Mouse (Mus musculus): ENCODE measurements at regions not wholly inside any gene's neighbourhood (a gene's known extent, or its start where the extent isn't known, plus 50 kb on each side); places are given as distances from the start of the nearest gene placed in this dataset.
"Not testable (repeated sequence)": the region's sequence is repeated elsewhere in the genome, so short reads cannot be mapped to it uniquely, and the experiment has no call there.

DNA sequence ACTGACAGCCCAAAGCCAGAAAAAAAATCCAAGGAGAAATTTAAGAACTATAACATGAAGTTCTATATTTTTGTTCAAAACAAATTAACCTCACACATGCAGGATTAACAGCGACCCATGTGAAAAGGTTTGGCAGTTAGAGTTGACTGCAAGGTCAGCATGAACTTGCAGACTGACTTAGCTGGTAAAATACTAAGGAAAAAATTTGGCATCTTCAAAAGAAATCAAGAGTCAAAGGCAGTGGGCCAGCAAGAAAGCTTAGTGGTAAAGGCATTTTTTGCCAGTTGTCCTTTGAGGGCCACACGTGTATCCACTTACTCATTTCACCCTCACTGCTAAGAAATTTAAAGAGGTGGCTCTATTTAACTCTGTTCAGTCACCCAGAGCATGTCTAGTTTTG is 440.2 kb upstream of the Hsf2 start:
- no peak for DNase-seq

GRCm38 (mm10) chr10:57046891-57047290 is 439.3 kb upstream of the Hsf2 start:
- DNase-seq = no peak

DNA sequence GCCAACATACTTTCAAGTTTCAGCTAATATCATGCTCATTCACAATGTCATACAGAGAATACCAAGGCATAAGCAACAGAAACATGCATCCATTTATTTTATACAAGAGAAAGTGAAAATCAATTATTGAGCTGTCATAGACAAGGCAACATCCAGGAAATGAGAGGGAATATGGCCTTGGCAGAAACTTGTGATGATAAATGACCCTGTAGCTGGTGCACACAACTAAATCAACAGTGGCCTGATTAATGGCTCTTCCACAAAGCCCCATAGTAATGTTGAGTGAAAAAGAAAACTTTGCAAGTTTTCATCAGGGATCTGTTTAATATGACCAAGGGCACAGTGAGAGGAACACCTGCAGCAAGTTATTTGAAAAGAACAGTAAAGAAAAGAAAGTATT is 438.5 kb upstream of the Hsf2 start:
- no peak for DNase-seq

DNA sequence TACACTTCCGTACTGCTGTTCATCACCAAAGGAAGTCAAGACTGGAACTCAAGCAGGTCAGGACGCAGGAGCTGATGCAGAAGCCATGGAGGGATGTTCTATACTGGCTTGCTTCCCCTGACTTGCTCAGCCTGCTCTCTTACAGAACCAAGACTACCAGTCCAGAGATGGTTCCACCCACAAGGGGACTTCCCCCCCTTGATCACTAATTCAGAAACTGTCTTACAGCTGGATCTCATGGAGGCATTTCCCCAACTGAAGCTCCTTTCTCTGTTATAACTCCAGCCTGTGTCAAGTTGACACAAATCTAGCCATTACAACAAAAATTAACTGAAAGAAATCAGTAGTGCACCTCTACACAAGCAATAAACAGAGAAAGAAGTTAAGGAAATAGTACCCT is 432.8 kb upstream of the Hsf2 start:
- DNase-seq = not testable (repeated sequence)

GRCm38 (mm10) chr10:57090131-57090530 is 396.1 kb upstream of the Hsf2 start:
- no peak for DNase-seq

- DNase-seq = no peak
Measured at GRCm38 (mm10) chr10:57095920-57096319, 390.3 kb upstream of the Hsf2 start.

DNA sequence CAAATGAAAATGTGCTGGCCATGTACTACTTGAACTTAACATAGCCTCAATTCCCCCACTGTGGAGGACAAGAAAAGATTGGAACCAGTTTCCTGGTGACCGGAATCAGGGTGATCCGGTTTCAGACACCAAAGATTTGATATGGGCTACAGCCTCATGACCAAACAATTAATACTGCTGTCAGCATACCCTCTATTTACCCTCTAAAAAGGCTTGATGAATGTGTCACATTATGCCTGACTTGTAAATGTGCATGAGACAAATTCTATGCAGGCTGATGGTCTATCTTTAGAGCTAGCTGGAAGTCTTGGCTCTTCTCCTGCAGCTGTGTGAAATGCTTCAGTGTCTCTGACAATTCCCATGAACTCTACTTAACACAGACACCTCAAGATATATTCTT is 372.8 kb upstream of the Hsf2 start:
- DNase-seq = no peak

DNA sequence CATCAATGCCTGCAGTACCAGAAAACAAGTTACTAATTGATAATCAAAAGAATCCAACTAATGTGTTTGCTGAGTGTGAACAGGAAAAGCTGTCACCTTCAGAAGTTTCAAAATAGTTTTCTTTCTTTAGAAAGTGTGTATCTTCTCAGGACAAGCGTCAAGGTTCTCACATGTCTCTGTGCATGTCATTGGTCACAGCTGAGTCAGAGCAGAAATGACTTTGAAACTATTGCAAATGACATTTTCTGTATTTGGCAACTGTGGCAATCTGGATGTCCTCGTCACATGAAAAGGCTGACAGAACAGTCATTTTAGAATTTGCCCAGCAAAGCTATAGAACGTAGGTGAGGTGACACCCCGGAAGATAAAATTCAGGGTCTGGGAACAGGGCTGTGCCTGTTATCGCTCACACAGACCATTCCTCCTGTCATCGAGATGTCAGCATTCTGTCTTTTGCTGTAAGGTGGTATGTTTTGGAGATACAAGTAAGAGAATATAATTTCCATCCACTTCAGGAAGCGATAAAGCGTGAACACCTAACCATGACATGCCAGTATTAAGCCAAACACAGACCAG is 371.4 kb upstream of the Hsf2 start:
- no peak for DNase-seq

GRCm38 (mm10) chr10:57121514-57121913 is 364.7 kb upstream of the Hsf2 start:
- no peak for DNase-seq

- DNase-seq = no peak
Measured at GRCm38 (mm10) chr10:57127185-57127584, 359.0 kb upstream of the Hsf2 start.

GRCm38 (mm10) chr10:57156426-57156825 is 329.8 kb upstream of the Hsf2 start:
- no peak for DNase-seq

DNA sequence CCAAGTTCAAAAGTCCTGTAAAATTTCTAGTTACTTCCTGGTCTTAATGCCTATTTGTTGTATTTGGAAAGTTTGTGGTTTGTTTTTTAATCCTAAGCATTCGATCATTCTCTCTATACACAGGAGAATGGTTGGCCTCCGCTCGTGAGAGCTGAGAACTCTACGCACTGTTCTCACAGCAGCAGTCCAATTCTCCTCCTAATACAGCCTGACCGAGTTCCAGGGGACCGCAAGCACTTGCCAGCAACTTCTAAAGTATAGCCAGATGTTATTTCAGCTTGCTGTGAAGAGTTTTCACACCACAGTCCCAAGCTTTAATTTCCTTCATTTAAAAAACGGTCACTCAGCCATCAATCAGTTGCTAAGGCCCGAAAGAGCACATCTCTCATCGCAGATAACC is 329.3 kb upstream of the Hsf2 start:
- no peak for DNase-seq

DNA sequence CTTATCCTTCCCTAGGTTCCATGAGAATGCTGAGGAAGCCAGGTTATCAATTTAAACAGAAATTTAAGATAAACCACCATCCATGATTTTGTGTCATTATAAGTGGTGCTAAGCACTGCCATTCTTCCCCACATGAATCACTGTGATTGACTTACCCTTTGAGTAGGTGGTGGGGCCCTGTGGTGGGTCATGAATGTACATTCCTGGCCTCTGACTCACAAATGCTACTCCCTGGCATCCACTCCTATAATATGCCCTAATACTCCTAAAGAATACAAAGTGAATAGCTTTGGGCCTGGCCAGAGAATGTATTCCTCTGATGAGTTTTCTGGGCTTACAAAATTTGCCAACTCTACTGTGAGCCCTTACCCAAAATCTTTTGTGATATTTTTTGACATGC is 325.6 kb upstream of the Hsf2 start:
- no peak for DNase-seq

- DNase-seq = no peak
Measured at GRCm38 (mm10) chr10:57163359-57163758, 322.8 kb upstream of the Hsf2 start.

- DNase-seq = peak; percentile 35 to 40
Measured at GRCm38 (mm10) chr10:57183560-57183959, 302.6 kb upstream of the Hsf2 start.

DNA sequence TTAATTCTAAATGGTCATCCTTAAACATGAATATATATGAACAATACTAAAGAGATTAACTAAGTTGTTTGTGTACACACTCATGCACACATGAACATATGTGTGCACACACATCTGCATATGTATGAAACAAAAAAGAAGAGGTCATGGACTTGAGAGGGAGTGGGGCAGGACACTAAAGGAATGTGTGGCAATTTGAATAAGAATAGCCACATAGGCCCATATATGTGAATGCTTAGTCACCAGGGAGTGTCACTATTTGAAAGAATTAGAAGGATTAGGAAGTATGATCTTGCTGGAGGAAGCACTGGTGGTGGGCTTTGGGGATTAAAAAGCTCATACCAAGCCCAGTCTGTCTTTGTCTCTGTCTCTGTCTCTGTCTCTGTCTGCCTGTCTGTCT is 275.5 kb upstream of the Hsf2 start:
- DNase-seq = no peak

DNA sequence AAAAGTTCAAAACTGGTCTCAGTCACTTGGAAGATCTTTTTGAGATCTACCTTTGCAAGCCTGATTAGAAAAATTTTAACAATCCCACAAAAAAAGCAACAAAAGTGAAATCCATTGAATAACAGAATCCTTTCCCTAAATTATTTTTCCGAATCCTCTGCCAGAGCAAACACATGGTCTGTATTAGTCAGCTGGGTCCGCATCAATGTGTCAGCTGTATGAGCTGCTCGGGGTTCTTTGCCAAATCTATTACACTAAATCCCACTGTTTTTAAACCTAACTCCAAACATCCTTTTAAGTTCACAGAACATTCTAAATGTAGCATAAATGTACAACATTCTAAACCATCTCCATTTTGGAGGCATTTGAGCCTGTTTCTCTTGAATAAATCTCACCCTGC is 255.1 kb upstream of the Hsf2 start:
- DNase-seq = no peak

DNA sequence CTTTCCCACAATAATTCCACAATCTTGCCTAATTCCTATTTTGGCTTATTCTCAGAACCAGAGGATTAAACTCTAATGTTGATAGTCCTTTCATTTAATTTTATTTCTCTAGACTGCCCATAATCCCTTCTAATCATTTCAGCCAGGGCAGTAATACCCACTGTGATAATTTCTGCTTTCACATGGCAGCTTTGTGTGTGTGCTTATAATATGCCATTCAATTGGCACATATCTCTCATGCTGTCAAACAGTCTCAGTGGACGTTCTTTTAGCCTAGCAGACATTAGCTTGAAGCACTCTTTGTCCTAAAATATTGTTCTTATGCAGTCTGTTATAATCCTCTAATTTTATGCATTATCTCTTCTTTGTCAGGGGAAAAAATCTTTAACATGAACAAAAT is 205.0 kb upstream of the Hsf2 start:
- DNase-seq = no peak

GRCm38 (mm10) chr10:57282896-57283295 is 203.3 kb upstream of the Hsf2 start:
- no peak for DNase-seq

GRCm38 (mm10) chr10:57291596-57291995 is 194.6 kb upstream of the Hsf2 start:
- no peak for DNase-seq

GRCm38 (mm10) chr10:57313799-57314198 is 172.4 kb upstream of the Hsf2 start:
- DNase-seq = no peak

DNA sequence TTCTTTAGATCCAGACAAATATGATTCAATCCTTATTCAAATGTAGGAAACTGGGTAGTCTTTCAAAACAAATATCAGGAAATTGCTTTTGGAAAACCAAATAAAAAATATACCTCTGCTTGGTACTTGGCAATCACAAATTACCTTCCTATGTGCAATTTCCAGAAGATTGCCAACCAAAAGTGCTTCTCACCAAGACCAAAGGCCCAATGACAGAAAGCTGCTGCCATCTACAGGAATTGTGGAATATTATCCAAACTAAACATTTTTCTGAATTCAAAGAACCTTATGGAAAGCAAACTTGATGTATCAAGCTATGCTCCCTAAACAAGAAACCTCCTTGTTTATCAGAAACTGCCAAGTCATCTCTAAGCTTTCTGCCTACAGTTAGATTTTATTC is 169.1 kb upstream of the Hsf2 start:
- no peak for DNase-seq

- DNase-seq = no peak
Measured at GRCm38 (mm10) chr10:57319171-57319570, 167.0 kb upstream of the Hsf2 start.

GRCm38 (mm10) chr10:57322717-57323424 is 163.3 kb upstream of the Hsf2 start:
- DNase-seq = no peak

DNA sequence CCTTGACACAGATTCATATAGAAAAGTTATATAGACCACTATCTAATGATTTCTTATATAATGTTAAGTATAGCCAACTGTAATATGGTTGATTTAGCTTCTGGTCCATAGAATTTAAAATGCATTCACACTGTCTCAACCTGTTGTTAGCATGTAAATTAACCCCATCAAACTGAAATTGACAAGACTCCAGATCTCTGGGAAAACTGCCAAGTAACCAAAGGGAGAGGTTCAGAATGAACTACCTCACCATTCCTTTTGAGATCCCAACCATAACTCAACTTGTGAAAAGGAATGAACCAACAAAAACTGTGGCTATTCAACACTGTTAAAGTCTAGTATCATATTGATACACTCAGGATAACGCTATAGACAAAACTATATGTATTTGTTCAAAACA is 162.0 kb upstream of the Hsf2 start:
- no peak for DNase-seq

Measured in kidney, postnatal 25 days (tissue).